Mouse (Mus musculus) heart, adult 11 months (tissue): ENCODE measurements around the gene Prkcb.

Experiments used
- DNase-seq: peaks from one replicate; pipeline ENCODE4 v3.0.0; 2022

The Prkcb gene

DNA sequence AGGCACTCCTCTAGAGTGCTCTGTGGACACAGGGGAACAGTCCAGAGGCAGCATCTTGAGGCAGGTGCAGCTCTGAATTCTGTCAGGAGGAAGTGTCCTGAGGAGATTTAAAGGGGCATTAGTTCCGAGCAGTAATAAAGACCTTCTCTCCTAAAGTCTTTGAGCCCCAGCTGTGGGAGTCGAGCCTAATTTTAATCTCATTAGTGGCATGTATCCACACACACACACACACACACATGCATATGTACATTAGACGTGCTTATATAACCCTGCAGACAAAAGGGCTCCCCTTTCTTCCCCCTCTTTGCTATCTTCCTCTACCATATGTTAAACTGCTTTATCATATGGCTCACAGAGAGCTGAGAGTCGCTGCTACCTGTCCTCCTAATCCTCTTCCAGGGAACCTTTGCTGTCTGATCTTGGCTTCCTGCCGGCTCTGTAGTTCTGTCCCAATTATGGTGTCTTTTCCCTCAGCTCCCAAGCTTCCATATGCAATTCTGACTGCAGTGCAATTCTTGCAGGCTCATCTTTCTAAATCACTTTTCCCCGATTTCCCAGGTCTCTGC, 268.1 kb downstream of the Prkcb start:
- DNase-seq, result no peak

DNA sequence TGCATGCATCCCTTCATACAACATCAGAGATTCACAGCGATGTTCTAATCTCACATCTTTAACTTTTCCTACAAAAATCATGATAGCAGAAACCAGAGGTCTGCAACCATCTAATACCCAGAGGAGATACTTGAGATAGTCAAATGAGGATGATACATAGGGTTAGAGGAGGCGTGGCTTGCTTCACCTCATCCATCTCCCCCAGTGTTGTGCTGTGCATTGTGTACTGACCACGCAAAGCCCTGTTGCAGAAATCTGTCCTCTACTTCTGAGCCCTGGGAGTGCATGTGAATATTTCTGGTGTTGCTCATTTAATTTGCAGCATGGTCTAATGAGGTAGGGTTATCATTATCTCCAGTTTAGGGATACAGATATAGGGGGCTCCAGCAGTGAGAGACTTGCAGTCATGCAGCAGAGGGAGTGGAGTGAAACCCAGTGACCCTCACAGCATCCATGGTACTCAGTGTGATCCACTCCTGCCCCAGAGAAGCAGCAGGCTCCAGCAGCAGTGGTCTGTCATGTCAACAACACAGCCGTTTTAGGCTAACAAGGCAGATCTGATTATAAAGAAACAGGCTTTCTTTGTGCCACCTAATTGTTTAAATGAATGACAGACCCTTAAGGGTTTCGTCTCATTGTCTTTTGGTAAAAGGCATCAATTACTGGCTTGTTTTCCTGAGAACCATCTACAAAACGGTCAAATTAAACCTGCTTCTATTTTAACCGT, 269.7 kb downstream of the Prkcb start:
- no peak for DNase-seq

- DNase-seq, result no peak
These were observed 270.4 kb downstream of the Prkcb start for GRCm38 (mm10) chr7:122558912-122559311.

DNA sequence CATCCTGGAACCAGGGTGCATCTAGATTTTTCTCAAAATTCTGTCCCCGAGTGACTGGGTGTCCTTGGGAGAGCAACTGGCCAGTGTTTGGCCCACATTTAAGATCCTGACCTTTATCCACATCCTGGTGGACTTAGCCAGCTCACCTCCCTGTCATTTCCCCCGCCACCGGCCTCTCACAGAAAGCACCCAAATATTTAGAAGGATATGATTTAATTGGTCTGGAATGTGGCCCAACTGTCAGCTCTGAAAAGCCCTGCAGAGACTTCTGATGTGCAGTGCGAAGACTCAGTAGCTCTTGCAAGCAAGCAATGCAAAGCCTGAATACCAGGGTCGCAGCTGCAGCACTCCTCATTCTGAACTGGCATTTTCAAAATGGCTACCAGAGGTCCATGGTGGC, 274.0 kb downstream of the Prkcb start:
- DNase-seq, result no peak

DNA sequence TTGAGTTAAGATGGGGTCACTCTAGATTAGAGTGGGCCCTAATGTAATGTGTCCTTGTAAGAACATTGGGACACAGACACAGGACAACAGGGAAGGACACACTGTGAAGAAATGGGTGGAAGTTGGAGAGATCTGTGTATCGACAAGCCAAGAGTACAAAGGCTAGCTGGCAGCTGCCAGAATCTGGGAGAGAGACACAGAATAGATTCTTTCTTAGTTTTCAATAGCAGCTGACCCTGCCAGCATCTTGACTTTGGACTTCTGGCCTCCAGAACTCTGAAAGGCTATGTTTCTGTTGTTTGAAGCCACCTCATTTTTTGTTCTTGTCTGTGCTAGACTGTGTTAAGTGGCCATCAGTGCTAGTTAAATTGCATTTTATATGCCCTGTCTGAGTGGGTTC, 276.8 kb downstream of the Prkcb start:
- no peak for DNase-seq

DNA sequence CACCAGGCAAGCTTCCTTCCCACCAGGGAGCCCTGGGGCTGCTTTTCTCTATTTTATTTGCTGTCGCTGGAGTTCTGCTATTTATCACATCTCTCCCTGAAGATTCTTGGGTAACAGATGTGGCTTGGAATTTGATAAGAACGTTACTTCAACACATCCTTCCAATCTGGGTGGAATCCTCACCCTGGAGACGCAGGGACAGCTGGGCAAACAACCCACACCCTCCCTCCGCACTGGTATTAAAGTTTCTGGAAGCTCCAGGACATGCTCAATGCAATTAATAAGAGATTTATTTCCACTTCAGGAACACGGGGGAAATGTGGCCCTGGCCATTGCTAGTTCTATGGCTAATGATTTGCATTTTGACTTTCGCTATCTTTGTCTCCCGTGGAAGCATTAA, 277.5 kb downstream of the Prkcb start:
- DNase-seq, result no peak

DNA sequence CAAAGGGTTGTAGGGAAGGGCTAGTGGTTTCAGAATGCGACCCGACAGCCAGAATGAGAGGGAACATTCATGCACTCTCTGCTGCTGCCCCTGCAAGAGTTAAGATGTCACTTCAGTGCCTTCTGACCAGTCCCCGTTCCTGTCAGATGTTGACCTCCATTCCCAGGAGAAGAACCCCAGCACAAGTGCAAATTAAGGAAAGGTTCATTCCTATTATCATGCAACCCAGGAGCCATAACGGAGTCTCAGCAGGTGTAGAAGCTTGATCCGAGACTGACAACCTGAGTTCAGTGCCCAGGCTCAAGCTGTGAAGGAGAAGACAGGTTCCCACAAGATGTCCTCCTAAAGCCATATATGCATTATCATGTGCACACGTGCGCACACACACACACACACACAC, 280.2 kb downstream of the Prkcb start:
- DNase-seq, result peak; percentile 18

DNA sequence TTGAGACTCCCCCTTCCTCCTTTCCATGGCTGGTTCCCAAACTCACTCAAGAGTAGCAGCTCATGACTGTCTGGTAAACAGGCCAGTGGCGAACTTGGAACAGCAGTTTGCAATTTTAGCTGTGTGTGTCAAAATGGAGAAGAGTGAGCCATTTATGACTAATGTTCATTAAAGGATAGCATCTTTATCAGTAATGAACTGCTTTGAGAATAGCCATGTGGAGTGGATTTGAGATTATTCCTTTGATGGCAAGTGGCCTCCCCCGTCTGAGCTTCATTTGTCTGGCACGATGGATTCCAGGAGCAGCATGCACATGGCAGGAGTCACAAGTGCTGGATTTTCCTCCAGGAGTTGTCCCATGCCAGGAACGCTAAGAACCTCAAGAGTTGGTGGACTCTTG, 281.9 kb downstream of the Prkcb start:
- peak; percentile 44 for DNase-seq

DNA sequence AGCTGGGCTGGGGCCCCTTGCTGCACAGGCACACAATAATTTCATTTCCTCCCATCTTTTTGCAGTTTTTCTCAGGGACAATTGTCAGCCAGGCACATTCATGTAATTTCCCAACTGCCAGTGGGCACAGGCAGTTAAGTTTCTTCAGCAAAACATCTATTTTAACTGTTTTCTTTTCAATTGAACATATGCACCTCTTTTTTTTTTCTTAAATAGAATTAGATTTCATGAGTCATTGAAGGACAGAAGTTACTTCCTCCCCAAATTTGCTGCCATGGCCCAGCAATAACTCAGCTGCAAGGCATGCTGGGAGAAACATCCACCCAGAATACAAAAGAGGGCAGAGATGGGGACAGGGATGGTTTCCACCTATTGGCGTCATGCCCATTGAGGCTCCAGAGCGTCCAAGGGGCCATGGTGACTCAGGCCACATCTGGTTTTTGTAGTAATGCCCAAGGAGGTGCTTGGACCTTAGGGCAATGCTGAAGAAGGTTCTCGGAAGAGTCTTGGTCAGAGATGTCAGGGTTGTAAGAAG, 284.6 kb downstream of the Prkcb start:
- DNase-seq, result peak; percentile 82

DNA sequence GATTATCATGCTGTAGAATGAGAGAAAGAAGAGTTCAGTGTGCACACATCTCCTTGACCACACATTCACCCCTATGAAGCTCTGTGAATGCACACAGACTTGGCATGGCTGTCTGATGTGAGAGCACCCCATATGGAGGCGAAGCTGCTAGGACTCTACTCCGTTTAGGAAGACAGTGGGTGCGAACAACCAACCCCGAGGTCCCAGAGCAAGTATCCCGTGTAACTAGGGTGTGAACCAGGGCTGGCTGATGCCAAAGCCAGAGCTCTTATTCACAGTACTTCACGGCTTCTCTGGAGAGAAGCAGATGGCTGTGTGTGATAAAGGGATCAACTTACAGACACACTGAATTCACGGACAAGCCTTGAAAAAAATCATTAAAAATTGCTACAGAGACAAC, 285.9 kb downstream of the Prkcb start:
- no peak for DNase-seq

DNA sequence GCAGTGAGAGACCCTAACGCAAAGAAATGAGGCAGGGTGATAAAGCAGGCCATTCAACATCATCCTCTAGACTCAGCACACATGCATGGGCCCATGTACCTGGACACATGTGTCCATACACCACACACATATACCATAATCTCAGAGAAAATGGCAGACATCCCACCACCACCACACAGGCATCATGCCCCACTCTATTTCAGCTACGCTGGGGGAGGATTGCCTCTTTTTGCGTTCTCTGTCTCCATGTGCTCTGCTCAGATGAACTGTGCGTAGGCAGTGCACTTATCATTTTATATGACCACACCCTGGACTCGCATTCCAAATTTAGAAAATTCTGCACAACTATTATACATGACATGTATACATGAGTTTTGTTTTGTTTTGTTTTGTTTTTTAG, 286.5 kb downstream of the Prkcb start:
- DNase-seq, result peak; percentile 66

- DNase-seq, result peak; percentile 79
These were observed 287.0 kb downstream of the Prkcb start for GRCm38 (mm10) chr7:122575506-122575905.

- peak; percentile 80 for DNase-seq
These were observed 289.0 kb downstream of the Prkcb start for GRCm38 (mm10) chr7:122577571-122577970.

DNA sequence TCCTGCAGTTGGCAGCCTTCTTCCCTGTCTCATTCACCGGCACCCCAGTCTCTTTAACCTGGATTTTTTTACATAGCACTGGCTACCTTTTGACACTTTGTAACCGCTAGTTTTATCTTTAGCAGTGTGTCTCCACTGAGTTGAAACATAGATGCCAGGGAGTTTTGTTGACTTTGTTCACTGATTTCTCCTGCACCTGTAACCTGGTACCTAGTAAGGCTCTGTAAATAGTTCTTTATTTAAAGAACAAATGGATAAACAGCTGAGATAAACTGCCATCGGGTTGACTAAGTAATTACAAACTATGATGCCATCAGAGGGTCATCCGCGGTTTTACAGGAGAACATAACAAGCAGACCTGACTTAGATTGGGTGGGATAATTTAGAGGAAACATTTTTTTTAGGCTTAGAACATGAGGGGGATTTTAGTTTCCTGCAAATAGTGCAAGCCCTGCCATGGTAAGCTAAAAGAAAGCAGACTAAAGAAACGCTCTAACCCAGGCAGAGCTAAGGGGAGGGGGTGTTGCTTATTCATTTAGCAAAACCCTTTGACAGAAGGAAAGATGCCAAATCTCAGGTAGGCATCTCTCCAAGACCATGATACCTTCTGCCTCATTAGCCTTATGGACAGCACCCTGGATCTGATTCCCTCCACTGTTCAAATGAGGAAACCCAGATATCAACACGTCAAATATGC, 291.1 kb downstream of the Prkcb start:
- DNase-seq, result peak; percentile 25

DNA sequence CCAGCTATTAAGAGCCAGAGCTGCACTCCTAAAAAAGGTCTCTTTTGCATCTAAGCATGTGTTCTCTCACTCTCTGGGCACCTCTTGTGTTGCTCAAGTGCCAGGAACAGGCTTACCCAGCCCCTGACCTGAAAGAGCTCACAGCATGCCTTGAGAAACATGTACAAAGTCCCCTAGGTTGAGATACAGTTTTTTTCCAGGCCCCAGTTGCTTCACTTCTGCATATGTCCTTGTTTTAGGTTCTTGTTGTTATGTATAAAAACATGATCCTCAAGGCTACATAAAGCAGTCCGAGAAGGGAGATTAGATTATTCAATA, 291.6 kb downstream of the Prkcb start:
- peak; percentile 68 for DNase-seq

GRCm38 (mm10) chr7:122584421-122585151, 296.0 kb downstream of the Prkcb start:
- peak; percentile 52 for DNase-seq

DNA sequence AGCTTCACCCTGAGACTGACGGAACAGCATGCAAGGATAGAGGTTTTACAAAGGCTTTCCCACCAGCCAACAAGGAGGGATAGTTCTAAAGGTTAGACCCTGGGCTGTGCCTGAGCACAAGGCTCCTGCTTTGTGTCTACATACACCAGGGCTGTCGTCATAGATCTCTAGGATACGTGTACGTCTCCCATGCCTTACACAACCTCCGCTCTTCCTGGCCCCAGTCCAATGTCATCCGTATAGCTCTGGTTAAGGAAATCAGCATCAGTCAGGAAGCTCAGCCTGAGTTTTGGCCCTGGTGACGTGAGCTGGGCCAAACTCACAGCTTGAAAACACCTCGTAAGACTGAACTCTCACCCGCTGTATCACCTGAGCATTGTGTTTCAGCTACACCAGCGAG, 307.3 kb downstream of the Prkcb start:
- peak; percentile 40 for DNase-seq

GRCm38 (mm10) chr7:122596596-122597170, 308.1 kb downstream of the Prkcb start:
- DNase-seq, result peak; percentile 36

- peak; percentile 65 for DNase-seq
These were observed 308.8 kb downstream of the Prkcb start for GRCm38 (mm10) chr7:122597313-122597712.

DNA sequence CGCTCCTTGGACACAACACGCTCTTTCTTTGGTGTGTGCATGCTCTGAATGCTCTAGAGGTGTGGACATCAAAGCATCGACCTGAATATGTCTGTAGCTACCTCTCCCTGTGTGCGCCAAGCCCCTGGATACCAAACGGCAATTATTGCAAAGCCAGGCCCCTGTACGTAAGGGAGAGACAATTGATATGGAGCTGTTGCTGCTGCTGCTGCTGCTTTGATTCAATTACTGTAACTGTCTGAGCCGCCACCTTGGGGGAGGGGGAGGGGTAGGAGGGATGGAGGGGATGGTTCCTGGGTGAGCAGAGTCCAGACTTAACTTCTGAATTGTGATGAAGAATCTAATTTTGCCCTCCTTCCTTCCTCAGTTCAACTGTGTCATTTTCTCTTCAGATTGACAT, 312.3 kb downstream of the Prkcb start:
- DNase-seq, result peak; percentile 43

- DNase-seq, result no peak
These were observed 316.5 kb downstream of the Prkcb start for GRCm38 (mm10) chr7:122605066-122605465.

DNA sequence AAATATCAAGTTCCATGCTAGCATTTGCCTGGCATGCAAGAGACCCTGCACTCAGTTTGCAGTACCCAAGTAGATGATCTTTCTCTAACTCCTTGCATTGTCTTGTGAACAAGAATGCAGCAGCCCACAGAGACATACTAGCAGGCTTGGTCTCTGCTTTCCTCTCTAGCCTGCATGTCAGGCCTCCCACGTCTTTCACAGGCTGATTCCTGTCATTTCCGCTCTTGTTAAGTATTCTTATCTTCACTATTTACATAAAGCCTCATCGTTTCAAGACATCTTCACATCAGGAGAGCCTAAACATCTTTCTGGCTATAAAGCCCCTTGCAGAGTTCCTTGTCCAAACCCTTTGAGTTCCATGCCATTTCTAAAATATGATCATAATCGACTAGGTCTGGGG, 320.9 kb downstream of the Prkcb start:
- DNase-seq, result no peak

DNA sequence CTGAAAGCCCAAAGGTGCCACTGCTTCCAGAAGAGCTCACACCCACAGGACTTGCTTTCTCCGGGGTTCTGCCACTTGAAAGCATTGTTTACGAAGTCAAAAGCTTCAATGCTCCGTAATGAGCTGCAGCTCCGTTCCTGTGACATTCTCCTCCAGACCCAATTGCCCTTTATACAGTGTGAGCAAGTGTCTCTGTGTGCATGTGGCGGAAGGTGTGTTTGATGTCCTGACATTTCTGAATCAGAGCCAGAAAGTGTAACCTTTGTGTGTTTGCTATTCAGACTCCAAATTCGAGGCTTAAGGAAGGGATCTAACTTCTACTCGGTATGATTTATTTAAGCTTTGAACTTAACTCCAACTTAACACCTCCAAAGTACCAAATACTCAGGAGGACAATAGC, 321.6 kb downstream of the Prkcb start:
- no peak for DNase-seq
